Comparison of ENCODE assay signal across 15 mouse cellular contexts in genomic region chr1:159386458-159386857, GRCm38 (mm10).
DNase-seq lines count a peak whose midpoint lies in the region; ATAC-seq and TF ChIP-seq lines count a peak whose summit lies in the region.
"Had no signal": no experiment of that assay in that cellular context is flagged by ENCODE, and none has a peak within 500 bp of the region (broad histone marks: within the 10 kb centered on the region; RNA-seq: fewer than 3 reads in every experiment).

No protein-coding gene starts in this region.

- intact Hi-C loops in gastrocnemius, postnatal 14 days (cut with DNase I; ENCODE audit: low total_unique reads) = no loop called here

- peak; percentile 53 to 64 for DNase-seq in cerebellum, postnatal 36 days
- peak; percentile 46 to 65 for DNase-seq in left cerebral cortex, adult 18-20 months (ENCODE audit: low spot score in 2 of 2)
- DNase-seq in left cerebral cortex, adult 11 months (ENCODE audit: low spot score) = no peak
- peak; percentile 39 to 67 for DNase-seq in layer of hippocampus, adult 2 months (ENCODE audit: low spot score in 2 of 2)
- peak; percentile 65 to 73 for DNase-seq in right cerebral cortex, postnatal 10 days (ENCODE audit: low spot score in 2 of 2)
- no peak for DNase-seq in gastrocnemius, postnatal 14 days
- DNase-seq: adrenal gland, adult 8-10 months; kidney, adult 9 months; liver; lung, adult 2 months had no signal

- ATAC-seq in cerebellum, adult (ENCODE audit: insufficient number of reproducible peaks, low FRiP score, low TSS enrichment) = no peak
- ATAC-seq in megakaryocyte-erythroid progenitor cell, adult 5-6 weeks (replicated peaks; ENCODE audit: low FRiP score, low TSS enrichment, poor library complexity, severe bottlenecking) = no peak

- H3K4me3 ChIP-seq in layer of hippocampus, adult 2 months = no peak overlapping the region
- H3K4me3 ChIP-seq: hindbrain, embryonic 15.5 days; left cerebral cortex, adult 2 months; neural tube, embryonic 12.5 days had no signal

- no peak for TF ChIP-seq CTCF in layer of hippocampus, adult 2 months (conservative IDR thresholded peaks at IDR 0.05)

- H3K27ac ChIP-seq in layer of hippocampus, adult 2 months = no peak overlapping the region
- H3K27ac ChIP-seq: hindbrain, embryonic 15.5 days; left cerebral cortex, adult 2 months; neural tube, embryonic 12.5 days had no signal

Comparison
In these comparisons a context has a peak if more than half of its experiments do, and no peak if none do; other contexts are left out.
1. DNase-seq: peak in cerebellum, postnatal 36 days (2 of 2), left cerebral cortex, adult 18-20 months (2 of 2), layer of hippocampus, adult 2 months (2 of 2) and right cerebral cortex, postnatal 10 days (2 of 2); none in left cerebral cortex, adult 11 months (single experiment) and gastrocnemius, postnatal 14 days (single experiment).